Mouse (Mus musculus) embryonic fibroblast, embryonic 13.5 days (primary cell): ENCODE data around the gene Racgap1.

Experiments used
- CTCF ChIP-seq: IDR thresholded peaks from 2 replicates; pipeline ENCODE4 v1.5.1; 2011; ENCODE audit warnings: mild to moderate bottlenecking, control low read depth, low read length, moderate library complexity, borderline replicate concordance; ENCODE audit not compliant: insufficient read depth
- POLR2A ChIP-seq: IDR thresholded peaks from 2 replicates; pipeline ENCODE4 v1.6.1; 2011; ENCODE audit warnings: low read depth, mild to moderate bottlenecking, control low read depth, low read length, moderate library complexity

DNA sequence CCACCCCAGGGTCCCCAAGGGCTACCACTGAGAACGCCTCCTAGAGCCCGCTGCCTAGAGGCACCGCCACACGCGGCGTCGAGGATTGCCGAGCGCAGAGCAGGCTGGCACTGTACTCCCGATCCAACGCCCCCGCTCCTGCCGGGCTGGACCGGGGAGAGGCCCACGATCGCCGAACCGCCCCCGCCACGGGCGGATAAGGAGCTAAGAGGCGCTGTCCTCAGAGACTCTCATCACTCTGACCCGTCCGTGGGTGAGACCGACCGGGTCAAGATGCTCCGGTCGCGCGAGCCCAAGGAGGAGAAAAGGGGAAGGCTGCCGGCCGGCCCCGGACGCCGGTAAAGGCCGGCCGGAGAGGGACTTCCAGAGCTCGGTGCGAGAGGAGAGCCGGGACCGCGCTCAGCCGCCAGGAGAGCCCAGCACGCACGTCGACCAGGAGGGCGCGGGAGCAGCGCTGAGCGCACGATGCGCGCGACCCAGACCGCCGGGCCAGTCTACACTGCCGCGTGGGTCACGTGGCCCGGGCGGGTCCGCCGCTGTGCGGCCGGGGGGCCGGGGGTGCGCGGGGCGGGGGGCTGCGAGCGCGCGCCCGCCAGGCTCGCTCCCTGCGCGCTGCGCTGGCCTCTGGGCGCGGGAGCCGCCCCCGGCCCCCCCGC is 60.9 kb downstream of the Racgap1 start, which contains the start of gene Aqp5:
- TF ChIP-seq POLR2A: no peak
- no peak for TF ChIP-seq CTCF
